Mouse (Mus musculus): Measurements from ENCODE around the gene Ap3s2. TPM values are rescaled to one million over a fixed set of nuclear protein-coding genes. Genes with fewer than 3 reads are reported as not detected.

Gene Ap3s2
- polyA plus RNA-seq, 1 experiment = 15.7 TPM

GRCm38 (mm10) chr7:79846342-79846741, 74.1 kb downstream of the Ap3s2 start:
- no peak for DNase-seq (ENCODE audit: low read depth)

GRCm38 (mm10) chr7:79844090-79844802, 76.2 kb downstream of the Ap3s2 start:
- no peak for DNase-seq (ENCODE audit: low read depth)

- DNase-seq (ENCODE audit: low read depth) = no peak
These were observed 78.3 kb downstream of the Ap3s2 start for GRCm38 (mm10) chr7:79842163-79842562.

- no peak for DNase-seq (ENCODE audit: low read depth)
These were observed 83.2 kb downstream of the Ap3s2 start for GRCm38 (mm10) chr7:79837247-79837646.

GRCm38 (mm10) chr7:79835196-79835595, 85.3 kb downstream of the Ap3s2 start:
- no peak for DNase-seq (ENCODE audit: low read depth)

- no peak for DNase-seq (ENCODE audit: low read depth)
These were observed 87.5 kb downstream of the Ap3s2 start for GRCm38 (mm10) chr7:79832980-79833379.

GRCm38 (mm10) chr7:79831585-79831984, 88.9 kb downstream of the Ap3s2 start:
- DNase-seq (ENCODE audit: low read depth) = no peak

GRCm38 (mm10) chr7:79831145-79831544, 89.3 kb downstream of the Ap3s2 start:
- DNase-seq (ENCODE audit: low read depth) = peak; percentile 86

- no peak for DNase-seq (ENCODE audit: low read depth)
These were observed 92.1 kb downstream of the Ap3s2 start for GRCm38 (mm10) chr7:79828341-79828740.

Other genes starting within 250 kb of the Ap3s2 start
- 2.5 and 3.3 TPM in 2 replicates for gene Kif7, start 204.9 kb downstream of the Ap3s2 start, polyA plus RNA-seq (2012; rRNA removed)
- gene Plin1, start 187.7 kb downstream of the Ap3s2 start, polyA plus RNA-seq (2012; rRNA removed) = 1,005 and 1,059 TPM in 2 replicates
- gene Pex11a, start 177.5 kb downstream of the Ap3s2 start, polyA plus RNA-seq (2012; rRNA removed) = 34.3 and 44.7 TPM in 2 replicates
- gene Wdr93, start 177.5 kb downstream of the Ap3s2 start, polyA plus RNA-seq (2012; rRNA removed) = 3.9 and 6.7 TPM in 2 replicates
- gene Mesp1, start 126.9 kb downstream of the Ap3s2 start, polyA plus RNA-seq (2012; rRNA removed) = 0.55 and 1.4 TPM in 2 replicates
- 1.6 and 2.1 TPM in 2 replicates for gene Mesp2, start 109.9 kb downstream of the Ap3s2 start, polyA plus RNA-seq (2012; rRNA removed)
- gene Anpep, start 59.6 kb downstream of the Ap3s2 start, polyA plus RNA-seq (2012; rRNA removed) = 17.6 and 22.7 TPM in 2 replicates
- 10.7 and 13.5 TPM in 2 replicates for gene Arpin, start 14.7 kb upstream of the Ap3s2 start, polyA plus RNA-seq (2012; rRNA removed)
- gene Zfp710, start 104.2 kb upstream of the Ap3s2 start, polyA plus RNA-seq (2012; rRNA removed) = 25.4 and 27.7 TPM in 2 replicates
- 200 and 210 TPM in 2 replicates for gene Idh2, start 194.7 kb upstream of the Ap3s2 start, polyA plus RNA-seq (2012; rRNA removed)